Mouse (Mus musculus): ENCODE measurements around the gene Gipc2.

The Gipc2 gene

GRCm38 (mm10) chr3:152190679-152191477, 24.8 kb upstream of the Gipc2 start:
- no peak for DNase-seq (ENCODE audit: low spot score)

GRCm38 (mm10) chr3:152189306-152189705, 23.3 kb upstream of the Gipc2 start:
- no peak for DNase-seq (ENCODE audit: low spot score)

GRCm38 (mm10) chr3:152186106-152186505, 20.1 kb upstream of the Gipc2 start:
- DNase-seq (ENCODE audit: low spot score): no peak

GRCm38 (mm10) chr3:152183522-152183921, 17.5 kb upstream of the Gipc2 start:
- DNase-seq (ENCODE audit: low spot score): no peak

- DNase-seq (ENCODE audit: low spot score): no peak
These were observed 14.6 kb upstream of the Gipc2 start for GRCm38 (mm10) chr3:152180624-152181023.

- DNase-seq (ENCODE audit: low spot score): no peak
These were observed 13.3 kb upstream of the Gipc2 start for GRCm38 (mm10) chr3:152179285-152179684.

GRCm38 (mm10) chr3:152178816-152179215, 12.8 kb upstream of the Gipc2 start:
- DNase-seq (ENCODE audit: low spot score): no peak

- DNase-seq (ENCODE audit: low spot score): no peak
These were observed 6.4 kb upstream of the Gipc2 start for GRCm38 (mm10) chr3:152172322-152172935.

GRCm38 (mm10) chr3:152171862-152172261, 5.8 kb upstream of the Gipc2 start:
- no peak for DNase-seq (ENCODE audit: low spot score)

- DNase-seq (ENCODE audit: low spot score): no peak
These were observed 5.2 kb upstream of the Gipc2 start for GRCm38 (mm10) chr3:152171236-152171635.

GRCm38 (mm10) chr3:152170407-152170806, 4.4 kb upstream of the Gipc2 start:
- no peak for DNase-seq (ENCODE audit: low spot score)

GRCm38 (mm10) chr3:152168007-152168406, 2.0 kb upstream of the Gipc2 start:
- no peak for DNase-seq (ENCODE audit: low spot score)

- DNase-seq (ENCODE audit: low spot score): no peak
These were observed 845 bp upstream of the Gipc2 start for GRCm38 (mm10) chr3:152166699-152167451.

- DNase-seq (ENCODE audit: low spot score): no peak
These were observed 505 bp downstream of the Gipc2 start for GRCm38 (mm10) chr3:152165351-152166098.

GRCm38 (mm10) chr3:152165014-152165350, 1.0 kb downstream of the Gipc2 start:
- no peak for DNase-seq (ENCODE audit: low spot score)

- DNase-seq (ENCODE audit: low spot score): no peak
These were observed 2.7 kb downstream of the Gipc2 start for GRCm38 (mm10) chr3:152163320-152163719.

- no peak for DNase-seq (ENCODE audit: low spot score)
These were observed 5.4 kb downstream of the Gipc2 start for GRCm38 (mm10) chr3:152160607-152161006.

GRCm38 (mm10) chr3:152159321-152159720, 6.7 kb downstream of the Gipc2 start:
- DNase-seq (ENCODE audit: low spot score): no peak

- no peak for DNase-seq (ENCODE audit: low spot score)
These were observed 7.4 kb downstream of the Gipc2 start for GRCm38 (mm10) chr3:152158344-152159291.

- no peak for DNase-seq (ENCODE audit: low spot score)
These were observed 9.1 kb downstream of the Gipc2 start for GRCm38 (mm10) chr3:152156816-152157496.
